Mouse (Mus musculus) intestine, postnatal 0 days (tissue): ENCODE results near the gene Chgb. TPM values are rescaled to one million over a fixed set of nuclear protein-coding genes. Genes with fewer than 3 reads are reported as not detected.
A peak's percentile ranks its signal among the peaks of the same experiment; 100 is the strongest.

Experiments
- ATAC-seq: fragments of 200-750 bp; cut with Nextera tagmentation; 2 replicates; pipeline ENCODE4 v1.8.0; 2017; ENCODE audit warnings: mild to moderate bottlenecking, moderate TSS enrichment, moderate library complexity
- H3K27ac ChIP-seq: fragments of 300-500 bp; sonication (generic); 2 replicates; pipeline ENCODE4 v1.5.1; 2014; ENCODE audit warnings: mild to moderate bottlenecking, low read depth, low read length, moderate library complexity
- H3K27me3 ChIP-seq: fragments of 300-500 bp; sonication (generic); replicated peaks from 2 replicates; pipeline ENCODE4 v1.6.1; 2014; ENCODE audit warnings: low read length, mixed read lengths; ENCODE audit not compliant: control insufficient read depth, insufficient read depth
- H3K36me3 ChIP-seq: fragments of 300-500 bp; sonication (generic); 2 replicates; pipeline ENCODE4 v1.6.1; 2014; ENCODE audit warnings: mild to moderate bottlenecking, moderate library complexity; ENCODE audit not compliant: control insufficient read depth, insufficient read depth
- H3K4me1 ChIP-seq: fragments of 300-500 bp; sonication (generic); replicated peaks from 2 replicates; pipeline ENCODE4 v1.6.1; 2014; ENCODE audit warnings: antibody characterized with exemption, low read length, mixed read lengths; ENCODE audit not compliant: control insufficient read depth, insufficient read depth
- H3K4me2 ChIP-seq: fragments of 300-500 bp; sonication (generic); replicated peaks from 2 replicates; pipeline ENCODE4 v1.6.1; 2014; ENCODE audit warnings: low read depth, mild to moderate bottlenecking, moderate library complexity
- H3K4me3 ChIP-seq: fragments of 300-500 bp; sonication (generic); 2 replicates; pipeline ENCODE4 v1.5.1; 2014; ENCODE audit warnings: low read depth, low read length
- H3K9ac ChIP-seq: fragments of 300-500 bp; sonication (generic); 2 replicates; pipeline ENCODE4 v1.6.1; 2014; ENCODE audit warnings: mild to moderate bottlenecking, low read depth, low read length
- H3K9me3 ChIP-seq: fragments of 300-500 bp; sonication (generic); 2 replicates; pipeline ENCODE4 v1.6.1; 2016; ENCODE audit warnings: mixed run types; ENCODE audit not compliant: control insufficient read depth
- CTCF ChIP-seq: sonication (generic); IDR thresholded peaks from 2 replicates; pipeline ENCODE4 v1.5.1; 2016; ENCODE audit warnings: low read depth, mild to moderate bottlenecking, control low read depth, antibody characterized with exemption, moderate library complexity
- WGBS: fragments of 180-500 bp; shearing (Covaris S2); extraction: QIAGEN DNeasy Blood & Tissue Kit; methylation state at CpG from one replicate; pipeline ENCODE4 v1.1.7; 2014; 5-methylcytosine and 5-hydroxymethylcytosine counted together
- polyA plus RNA-seq: library from polyadenylated mRNA; unstranded; fragments of >200 nt; fragmentation: Nextera tagmentation; extraction: Ambion mirVana; gene quantifications from 2 replicates; pipeline ENCODE4 v1.2.1, GENCODE M21; 2015

Chgb gene
- polyA plus RNA-seq: 46.3 and 47.0 TPM in 2 replicates

DNA sequence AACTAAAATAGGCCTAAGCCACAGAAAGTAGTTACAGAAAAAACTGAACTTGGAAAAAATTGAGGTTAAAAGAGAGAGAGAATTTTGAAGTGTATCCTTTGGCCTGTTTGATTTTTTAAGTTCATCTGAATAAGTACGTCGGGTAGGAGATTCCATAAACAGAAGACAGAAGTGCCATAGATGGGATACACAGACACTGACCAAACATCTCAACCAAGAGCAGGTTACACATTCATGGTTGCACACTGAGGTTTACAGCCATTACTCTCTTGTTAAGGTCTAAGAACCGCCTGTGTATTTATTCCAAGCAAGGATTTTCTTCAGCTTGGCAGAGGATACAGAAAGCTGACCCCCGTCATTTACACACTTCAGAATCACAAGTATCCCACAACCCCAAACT is at the start of gene Chgb:
TSS of gene Chgb (plus strand) at position 301 of the 400 bp plus-strand sequence.
- peaks cover 6% of the 10 kb centered on the region; the same call in 1 of the 2 replicates for H3K27me3 ChIP-seq
- ATAC-seq: no peak
- peak within 1 kb of the TSS; percentile 33; the same call in 1 of the 2 replicates for H3K4me3 ChIP-seq
- 17% methylated on average over 4 of the region's 4 CpGs for WGBS
- no peaks in the 10 kb centered on the region for H3K9me3 ChIP-seq
- no peak within 1 kb of the TSS for H3K27ac ChIP-seq
- no peak within 1 kb of the TSS for H3K9ac ChIP-seq
- H3K4me1 ChIP-seq: no peaks in the 10 kb centered on the region
- TF ChIP-seq CTCF: no peak
- peak within 1 kb of the TSS; percentile 68 for H3K4me2 ChIP-seq
- H3K36me3 ChIP-seq: no peaks in the 10 kb centered on the region

GRCm38 (mm10) chr2:132732940-132733339 is 48.1 kb upstream of the Chgb start:
- no peaks in the 10 kb centered on the region; the same call in 1 of the 2 replicates for H3K36me3 ChIP-seq
- 40% methylated on average over 5 of the region's 5 CpGs for WGBS
- TF ChIP-seq CTCF: no peak
- H3K27me3 ChIP-seq: no peaks in the 10 kb centered on the region
- H3K9ac ChIP-seq: no peak overlapping the region
- no peak overlapping the region for H3K4me2 ChIP-seq
- ATAC-seq: no peak
- H3K27ac ChIP-seq: no peak overlapping the region
- no peak overlapping the region for H3K4me3 ChIP-seq
- no peaks in the 10 kb centered on the region for H3K4me1 ChIP-seq
- no peaks in the 10 kb centered on the region for H3K9me3 ChIP-seq

DNA sequence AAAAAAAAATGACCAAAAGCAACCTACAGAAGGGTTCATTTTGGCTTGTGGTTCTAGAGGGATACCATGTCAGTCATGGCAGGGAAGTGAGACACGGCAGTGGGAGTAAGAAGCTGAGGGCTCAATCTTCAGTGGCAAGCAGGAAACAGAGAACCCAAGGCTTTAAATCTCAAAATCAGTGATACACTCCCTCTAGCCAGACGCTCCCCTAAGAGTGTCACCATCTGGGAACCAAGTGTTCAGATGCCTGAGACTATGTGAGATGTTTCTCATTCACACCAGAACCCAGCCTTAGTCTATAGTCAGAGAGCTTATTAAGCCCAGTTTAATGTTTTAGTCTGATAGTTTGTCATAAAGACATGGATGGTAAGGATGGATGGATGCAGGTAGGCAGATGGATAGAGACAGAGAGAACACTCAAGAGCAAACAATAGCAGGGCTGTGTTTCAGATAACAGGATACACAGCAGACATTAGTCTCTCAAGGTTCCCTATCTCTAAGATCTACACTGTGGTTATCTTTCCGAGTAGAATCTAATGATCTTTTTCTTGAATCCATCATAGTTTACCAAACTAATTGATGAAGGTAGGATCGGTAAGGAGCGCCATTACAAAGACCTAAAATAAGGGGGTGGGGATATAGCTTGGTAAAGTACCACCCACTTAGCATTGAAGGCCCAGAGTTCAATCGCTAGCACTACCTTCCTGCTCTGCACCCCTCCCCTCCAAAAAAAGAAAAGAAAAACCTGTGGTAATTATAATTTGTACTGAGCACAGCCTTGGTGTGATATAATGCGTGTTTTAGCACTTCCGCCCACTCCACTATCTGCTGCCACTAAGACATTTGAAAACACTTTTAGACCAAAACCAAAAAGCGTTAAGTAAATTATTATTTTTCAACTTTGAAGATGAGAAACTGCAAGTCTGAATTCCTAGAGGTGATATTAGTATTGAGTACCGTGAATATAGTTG is 47.2 kb upstream of the Chgb start:
- ATAC-seq: no peak

GRCm38 (mm10) chr2:132738816-132739432 is 42.2 kb upstream of the Chgb start:
- Histone ChIP-seq H3K9me3 (no peaks in the 10 kb centered on the region), H3K36me3 (no peaks in the 10 kb centered on the region), H3K4me1 (no peaks in the 10 kb centered on the region), H3K4me3 (no peak overlapping the region), H3K9ac (no peak overlapping the region), H3K27me3 (no peaks in the 10 kb centered on the region), H3K4me2 (no peak overlapping the region), H3K27ac (no peak overlapping the region)
- WGBS: 72% methylated on average over 2 of the region's 2 CpGs
- no peak for TF ChIP-seq CTCF
- ATAC-seq: no peak

More for the DNA sequence above, 47.2 kb upstream of the Chgb start:
- Histone ChIP-seq H3K4me3 (no peak overlapping the region), H3K4me2 (no peak overlapping the region), H3K4me1 (no peaks in the 10 kb centered on the region), H3K27ac (no peak overlapping the region), H3K9me3 (no peaks in the 10 kb centered on the region), H3K27me3 (no peaks in the 10 kb centered on the region), H3K36me3 (no peaks in the 10 kb centered on the region; the same call in 1 of the 2 replicates), H3K9ac (no peak overlapping the region)
- WGBS: 93% methylated on average over 10 of the region's 10 CpGs
- TF ChIP-seq CTCF: no peak

GRCm38 (mm10) chr2:132741862-132742347 is 39.2 kb upstream of the Chgb start:
- H3K27ac ChIP-seq: no peak overlapping the region
- no peak overlapping the region for H3K4me2 ChIP-seq
- no peaks in the 10 kb centered on the region for H3K27me3 ChIP-seq
- H3K9ac ChIP-seq: no peak overlapping the region
- 76% methylated on average over 8 of the region's 8 CpGs for WGBS
- ATAC-seq: no peak
- no peaks in the 10 kb centered on the region for H3K4me1 ChIP-seq
- H3K4me3 ChIP-seq: no peak overlapping the region
- TF ChIP-seq CTCF: no peak
- H3K9me3 ChIP-seq: no peaks in the 10 kb centered on the region
- no peaks in the 10 kb centered on the region for H3K36me3 ChIP-seq

DNA sequence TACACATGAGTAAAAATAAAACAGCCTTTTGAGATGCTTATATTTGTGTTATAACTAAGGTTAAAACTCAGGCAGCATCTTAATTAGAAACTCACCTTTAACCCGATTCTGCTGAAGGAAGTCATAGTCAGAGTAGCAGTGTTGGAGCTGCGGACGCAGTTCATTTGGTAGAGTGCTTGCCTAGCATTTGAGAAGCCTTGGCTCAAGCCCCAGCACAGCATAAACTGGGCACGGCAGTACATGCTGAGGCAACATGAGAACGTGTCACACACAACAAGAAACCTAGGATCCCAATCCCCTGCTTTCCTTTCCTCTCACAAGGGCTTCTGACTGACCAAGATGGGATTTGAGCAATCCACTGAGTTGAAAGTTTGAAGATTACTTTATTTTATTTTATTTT is 36.2 kb upstream of the Chgb start:
- Histone ChIP-seq H3K4me3 (no peak overlapping the region), H3K4me1 (no peaks in the 10 kb centered on the region), H3K27me3 (no peaks in the 10 kb centered on the region), H3K27ac (no peak overlapping the region), H3K9me3 (no peaks in the 10 kb centered on the region), H3K4me2 (no peak overlapping the region), H3K36me3 (no peaks in the 10 kb centered on the region), H3K9ac (no peak overlapping the region)
- ATAC-seq: no peak
- TF ChIP-seq CTCF: no peak
- WGBS: 96% methylated on average over 5 of the region's 5 CpGs
